In genomic region chr12:25268323-25268722, GRCm38 (mm10) we compare ENCODE assay signal across 15 mouse cellular contexts.
DNase-seq lines count a peak whose midpoint lies in the region; ATAC-seq lines count a peak whose summit lies in the region.
"Had no signal": no experiment of that assay in that cellular context is flagged by ENCODE, and none has a peak within 500 bp of the region (broad histone marks: within the 10 kb centered on the region; RNA-seq: fewer than 3 reads in every experiment).

No protein-coding gene starts in this region.

- no peak overlapping the region for H3K9ac ChIP-seq in hindbrain, embryonic 12.5 days
- H3K9ac ChIP-seq: embryonic facial prominence, embryonic 12.5 days; forebrain, postnatal 0 days; liver, embryonic 15.5 days had no signal

- 73% methylated on average over 7 of the region's 7 CpGs for WGBS in hindbrain, embryonic 12.5 days

- H3K4me1 ChIP-seq in hindbrain, embryonic 12.5 days = peaks cover 14% of the 10 kb centered on the region

- H3K27me3 ChIP-seq in hindbrain, embryonic 12.5 days = no peaks in the 10 kb centered on the region; the same call in 1 of the 2 replicates
- H3K27me3 ChIP-seq: liver, embryonic 15.5 days had no signal

- no peak overlapping the region for H3K4me2 ChIP-seq in hindbrain, embryonic 12.5 days (replicated peaks)
- H3K4me2 ChIP-seq: embryonic facial prominence, embryonic 12.5 days; liver, embryonic 15.5 days had no signal

- H3K9me3 ChIP-seq in hindbrain, embryonic 12.5 days (replicated peaks) = no peaks in the 10 kb centered on the region
- H3K9me3 ChIP-seq: embryonic facial prominence, embryonic 12.5 days; liver, embryonic 15.5 days had no signal

- no peak for ATAC-seq in erythroid progenitor cell, adult 5-6 weeks (replicated peaks; ENCODE audit: low FRiP score, poor library complexity, severe bottlenecking)
- no peak for ATAC-seq in hindbrain, embryonic 12.5 days (ENCODE audit: low FRiP score)
- ATAC-seq: forebrain, postnatal 0 days; hindbrain, postnatal 0 days had no signal

- H3K27ac ChIP-seq in hindbrain, embryonic 12.5 days = no peak overlapping the region
- H3K27ac ChIP-seq: embryonic facial prominence, embryonic 12.5 days; hindbrain, postnatal 0 days; liver, embryonic 15.5 days had no signal

- H3K4me3 ChIP-seq in hindbrain, embryonic 12.5 days = no peak overlapping the region
- H3K4me3 ChIP-seq: embryonic facial prominence, embryonic 12.5 days; liver, embryonic 15.5 days had no signal

- no peaks in the 10 kb centered on the region for H3K36me3 ChIP-seq in hindbrain, embryonic 12.5 days
- H3K36me3 ChIP-seq: embryonic facial prominence, embryonic 12.5 days; liver, embryonic 15.5 days had no signal

- peak; percentile 37 for DNase-seq in adrenal gland, postnatal 10 days
- DNase-seq in adrenal gland, adult 8-10 months = no peak
- peak; percentile 27 for DNase-seq in lung, postnatal 36 days
- no peak for DNase-seq in lung, postnatal 10 days
- peak; percentile 38 for DNase-seq in 3T3-L1 (ENCODE audit: low read depth, low spot score)
- peak; percentile 40 for DNase-seq in induced T-regulatory cell, adult 2 months (ENCODE audit: low read depth)
- DNase-seq: cerebellum, adult 8-10 months; forebrain, postnatal 0 days; heart, postnatal 10 days; right cerebral cortex, postnatal 25 days had no signal

Comparison
In these comparisons a context has a peak if more than half of its experiments do, and no peak if none do; other contexts are left out.
1. DNase-seq: peak in adrenal gland, postnatal 10 days (single experiment), lung, postnatal 36 days (single experiment), 3T3-L1 (single experiment) and induced T-regulatory cell, adult 2 months (single experiment); none in adrenal gland, adult 8-10 months (single experiment) and lung, postnatal 10 days (single experiment).